Mouse (Mus musculus) telencephalon, adult 2 months (tissue): ENCODE measurements at regions not wholly inside any gene's neighbourhood (a gene's known extent, or its start where the extent isn't known, plus 50 kb on each side); places are given as distances from the start of the nearest gene placed in this dataset.

Experiments used
- DNase-seq: peaks from one replicate; pipeline ENCODE4 v3.0.0-alpha.2; 2011; ENCODE audit warnings: low read depth, low spot score

DNA sequence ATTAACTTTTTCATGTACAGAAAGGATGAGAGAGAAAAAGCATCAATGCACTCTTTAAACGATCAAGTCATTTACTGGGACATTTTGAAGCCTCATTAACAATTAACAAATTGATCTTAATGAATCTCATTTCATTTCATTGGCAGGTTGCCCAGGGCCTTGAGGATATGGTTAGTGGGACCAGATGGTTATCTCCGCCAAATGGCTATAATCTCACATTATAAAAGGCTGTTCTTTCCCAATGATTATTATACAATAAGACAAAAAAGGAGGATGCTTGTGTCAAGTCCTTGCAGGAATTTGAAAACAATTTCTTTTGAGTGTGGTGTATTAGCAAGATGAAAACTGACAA is 185.3 kb downstream of the Snx13 start:
- no peak for DNase-seq

- peak; percentile 29 for DNase-seq
Observed at GRCm38 (mm10) chr12:35231414-35232321, 184.7 kb downstream of the Snx13 start.

- no peak for DNase-seq
Observed at GRCm38 (mm10) chr12:35220429-35220828, 173.4 kb downstream of the Snx13 start.

GRCm38 (mm10) chr12:35220002-35220401 is 173.0 kb downstream of the Snx13 start:
- no peak for DNase-seq

DNA sequence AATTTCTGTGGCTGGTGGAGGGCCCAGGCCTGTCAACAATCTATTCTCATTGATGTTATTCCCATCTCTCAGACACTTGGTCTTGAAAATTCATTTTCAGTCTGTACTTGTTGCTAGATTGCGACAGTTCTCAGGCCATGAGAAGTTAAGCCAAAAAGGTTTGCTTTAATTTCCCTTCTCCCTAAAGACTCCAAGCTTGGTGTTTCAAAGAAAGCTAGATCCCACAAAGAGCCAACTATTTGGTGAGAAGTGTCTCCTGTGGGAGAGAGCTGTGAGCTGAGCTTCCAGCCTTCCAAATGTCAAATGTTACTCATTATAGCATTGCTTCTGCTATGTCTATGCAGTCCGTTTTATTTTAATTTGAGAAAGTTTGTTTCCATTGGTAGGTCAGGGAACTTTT is 169.7 kb downstream of the Snx13 start:
- no peak for DNase-seq

- no peak for DNase-seq
Observed at GRCm38 (mm10) chr12:35209399-35209798, 162.4 kb downstream of the Snx13 start.

DNA sequence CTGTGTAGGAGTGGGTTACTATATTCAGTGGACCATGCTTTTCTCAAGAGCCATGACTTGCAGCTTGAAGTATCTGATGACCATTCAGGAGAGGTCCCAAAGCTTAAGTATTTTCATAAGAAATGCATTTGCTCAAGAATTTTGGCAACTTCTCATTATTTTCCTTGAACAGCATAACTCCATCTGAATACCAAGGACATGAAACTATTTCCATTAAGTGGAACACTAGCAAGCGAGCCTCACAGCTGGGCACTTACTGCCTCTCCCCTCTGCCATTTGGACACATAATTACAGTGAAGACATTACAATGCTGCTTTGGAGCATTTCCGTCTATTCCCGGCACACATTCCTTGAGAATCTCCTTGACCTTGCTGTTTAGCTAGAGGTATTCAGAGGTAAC is 160.6 kb downstream of the Snx13 start:
- no peak for DNase-seq

DNA sequence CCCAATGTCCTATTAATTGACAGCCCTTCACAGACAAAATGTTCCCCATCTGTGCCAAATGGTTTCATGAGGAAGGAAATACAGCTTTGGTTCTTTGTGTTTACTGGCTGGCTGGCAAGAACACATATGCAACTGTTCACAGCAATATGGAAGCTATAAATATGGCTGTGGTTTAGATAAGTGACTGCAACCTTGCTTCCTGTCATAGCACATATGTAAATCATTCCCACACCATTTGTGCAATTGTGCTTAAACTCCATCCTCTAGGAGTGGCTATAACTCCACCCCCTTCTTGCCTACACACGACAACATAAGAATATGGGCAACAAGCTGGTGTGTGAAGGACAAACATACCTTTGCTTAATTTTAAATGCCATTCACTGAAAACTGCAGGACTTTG is 156.4 kb downstream of the Snx13 start:
- DNase-seq: no peak

- DNase-seq: no peak
Observed at GRCm38 (mm10) chr12:35200110-35200509, 153.1 kb downstream of the Snx13 start.
